Mouse (Mus musculus) intestine, postnatal 0 days (tissue): ENCODE results near the gene Sept14. TPM values are rescaled to one million over a fixed set of nuclear protein-coding genes. Genes with fewer than 3 reads are reported as not detected.

Source experiments
- ATAC-seq: fragments of 200-750 bp; cut with Nextera tagmentation; 2 replicates; pipeline ENCODE4 v1.8.0; 2017; ENCODE audit warnings: mild to moderate bottlenecking, moderate TSS enrichment, moderate library complexity
- H3K27ac ChIP-seq: fragments of 300-500 bp; sonication (generic); 2 replicates; pipeline ENCODE4 v1.5.1; 2014; ENCODE audit warnings: mild to moderate bottlenecking, low read depth, low read length, moderate library complexity
- H3K27me3 ChIP-seq: fragments of 300-500 bp; sonication (generic); replicated peaks from 2 replicates; pipeline ENCODE4 v1.6.1; 2014; ENCODE audit warnings: low read length, mixed read lengths; ENCODE audit not compliant: control insufficient read depth, insufficient read depth
- H3K36me3 ChIP-seq: fragments of 300-500 bp; sonication (generic); 2 replicates; pipeline ENCODE4 v1.6.1; 2014; ENCODE audit warnings: mild to moderate bottlenecking, moderate library complexity; ENCODE audit not compliant: control insufficient read depth, insufficient read depth
- H3K4me1 ChIP-seq: fragments of 300-500 bp; sonication (generic); replicated peaks from 2 replicates; pipeline ENCODE4 v1.6.1; 2014; ENCODE audit warnings: antibody characterized with exemption, low read length, mixed read lengths; ENCODE audit not compliant: control insufficient read depth, insufficient read depth
- H3K4me2 ChIP-seq: fragments of 300-500 bp; sonication (generic); replicated peaks from 2 replicates; pipeline ENCODE4 v1.6.1; 2014; ENCODE audit warnings: low read depth, mild to moderate bottlenecking, moderate library complexity
- H3K4me3 ChIP-seq: fragments of 300-500 bp; sonication (generic); 2 replicates; pipeline ENCODE4 v1.5.1; 2014; ENCODE audit warnings: low read depth, low read length
- H3K9ac ChIP-seq: fragments of 300-500 bp; sonication (generic); 2 replicates; pipeline ENCODE4 v1.6.1; 2014; ENCODE audit warnings: mild to moderate bottlenecking, low read depth, low read length
- H3K9me3 ChIP-seq: fragments of 300-500 bp; sonication (generic); 2 replicates; pipeline ENCODE4 v1.6.1; 2016; ENCODE audit warnings: mixed run types; ENCODE audit not compliant: control insufficient read depth
- CTCF ChIP-seq: sonication (generic); IDR thresholded peaks from 2 replicates; pipeline ENCODE4 v1.5.1; 2016; ENCODE audit warnings: low read depth, mild to moderate bottlenecking, control low read depth, antibody characterized with exemption, moderate library complexity
- WGBS: fragments of 180-500 bp; shearing (Covaris S2); extraction: QIAGEN DNeasy Blood & Tissue Kit; methylation state at CpG from one replicate; pipeline ENCODE4 v1.1.7; 2014; 5-methylcytosine and 5-hydroxymethylcytosine counted together
- polyA plus RNA-seq: library from polyadenylated mRNA; unstranded; fragments of >200 nt; fragmentation: Nextera tagmentation; extraction: Ambion mirVana; gene quantifications from 2 replicates; pipeline ENCODE4 v1.2.1, GENCODE M21; 2015

Sept14 gene
- polyA plus RNA-seq, 1 experiment from 2014 or later, result not detected

DNA sequence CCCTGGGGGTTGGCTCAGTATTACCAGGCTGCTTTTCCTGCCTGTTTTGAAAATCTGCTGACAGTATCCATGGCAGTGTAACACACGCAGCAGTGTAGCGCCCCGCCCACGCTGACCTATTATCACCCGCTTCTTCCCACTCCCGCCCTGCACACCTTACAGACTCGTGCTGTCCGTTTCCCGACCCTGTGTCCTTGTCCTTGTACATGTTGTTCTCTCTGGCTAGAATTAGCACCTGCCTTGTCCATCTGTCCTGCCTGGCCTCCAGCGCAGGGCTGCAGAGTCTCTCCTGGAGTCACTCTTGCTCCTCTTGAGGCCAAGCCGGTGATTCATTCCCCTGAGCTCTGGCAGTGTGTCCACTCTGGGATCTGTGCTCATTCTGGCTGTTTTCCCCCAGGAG, 22.0 kb upstream of the Sept14 start:
- H3K9ac ChIP-seq, result 0 out of 2 replicates have a peak overlapping the region, but pooled peaks have one; percentile 31
- peaks cover 17% of the 10 kb centered on the region for H3K4me1 ChIP-seq
- peak; percentile 69 for ATAC-seq
- H3K27ac ChIP-seq, result peak overlapping the region; percentile 66
- peak overlapping the region; percentile 52 for H3K4me2 ChIP-seq
- H3K9me3 ChIP-seq, result no peaks in the 10 kb centered on the region
- no peak overlapping the region for H3K4me3 ChIP-seq
- H3K36me3 ChIP-seq, result no peaks in the 10 kb centered on the region
- no peak for TF ChIP-seq CTCF
- WGBS, result 40% methylated on average over 11 of the region's 11 CpGs
- no peaks in the 10 kb centered on the region for H3K27me3 ChIP-seq

DNA sequence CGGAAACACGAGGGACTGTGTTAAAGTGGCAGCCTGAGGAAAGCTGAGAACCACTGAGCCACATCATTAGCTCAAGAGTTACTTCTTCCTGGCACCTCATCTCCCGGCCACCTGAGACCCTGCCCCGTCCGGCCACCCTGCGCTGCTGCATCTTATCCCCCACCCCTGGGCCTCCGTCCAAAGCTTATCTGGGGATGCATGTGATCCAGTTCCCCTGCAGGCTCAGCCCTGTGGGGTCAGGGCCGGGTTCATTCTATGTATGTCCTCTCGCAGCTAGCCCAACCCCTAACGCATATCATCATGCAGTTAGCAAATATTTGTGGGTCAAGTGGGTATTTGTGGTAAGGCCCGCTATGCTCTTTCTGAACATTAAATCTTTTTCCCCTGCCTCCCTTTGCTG, 21.0 kb upstream of the Sept14 start:
- 24% methylated on average over 11 of the region's 11 CpGs for WGBS
- Histone ChIP-seq H3K4me3 (no peak overlapping the region), H3K4me1 (peaks cover 19% of the 10 kb centered on the region), H3K27ac (peak overlapping the region; percentile 50), H3K27me3 (no peaks in the 10 kb centered on the region), H3K9me3 (no peaks in the 10 kb centered on the region), H3K9ac (0 out of 2 replicates have a peak overlapping the region, but pooled peaks have one; percentile 31), H3K4me2 (peak overlapping the region; percentile 37; the same call in 1 of the 2 replicates), H3K36me3 (no peaks in the 10 kb centered on the region)
- TF ChIP-seq CTCF, result no peak
- ATAC-seq, result no peak

DNA sequence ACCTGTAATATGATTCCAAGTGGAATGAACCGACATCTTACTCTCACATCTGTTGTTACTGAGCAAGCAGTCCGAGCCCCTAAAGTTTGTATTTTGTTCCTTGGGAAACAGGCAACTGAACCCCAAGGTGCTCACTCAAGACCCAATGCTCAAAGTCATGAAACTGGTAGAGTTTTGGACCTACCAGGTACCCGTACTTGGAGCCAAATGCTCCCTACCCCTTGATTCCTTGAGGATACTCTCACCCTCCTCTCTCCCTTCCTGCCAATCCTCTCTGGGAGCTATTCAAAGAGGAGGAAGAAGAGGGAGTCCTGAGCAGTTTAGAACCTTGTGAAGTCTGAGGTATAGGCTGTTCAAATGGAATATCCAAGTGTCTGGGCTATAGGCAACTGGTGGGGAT, 18.5 kb upstream of the Sept14 start:
- Histone ChIP-seq H3K4me2 (no peak overlapping the region), H3K9ac (no peak overlapping the region), H3K9me3 (no peaks in the 10 kb centered on the region), H3K4me1 (peaks cover 23% of the 10 kb centered on the region), H3K4me3 (no peak overlapping the region), H3K27me3 (no peaks in the 10 kb centered on the region), H3K27ac (no peak overlapping the region), H3K36me3 (no peaks in the 10 kb centered on the region)
- TF ChIP-seq CTCF, result no peak
- WGBS, result 86% methylated on average over 3 of the region's 3 CpGs
- no peak for ATAC-seq

DNA sequence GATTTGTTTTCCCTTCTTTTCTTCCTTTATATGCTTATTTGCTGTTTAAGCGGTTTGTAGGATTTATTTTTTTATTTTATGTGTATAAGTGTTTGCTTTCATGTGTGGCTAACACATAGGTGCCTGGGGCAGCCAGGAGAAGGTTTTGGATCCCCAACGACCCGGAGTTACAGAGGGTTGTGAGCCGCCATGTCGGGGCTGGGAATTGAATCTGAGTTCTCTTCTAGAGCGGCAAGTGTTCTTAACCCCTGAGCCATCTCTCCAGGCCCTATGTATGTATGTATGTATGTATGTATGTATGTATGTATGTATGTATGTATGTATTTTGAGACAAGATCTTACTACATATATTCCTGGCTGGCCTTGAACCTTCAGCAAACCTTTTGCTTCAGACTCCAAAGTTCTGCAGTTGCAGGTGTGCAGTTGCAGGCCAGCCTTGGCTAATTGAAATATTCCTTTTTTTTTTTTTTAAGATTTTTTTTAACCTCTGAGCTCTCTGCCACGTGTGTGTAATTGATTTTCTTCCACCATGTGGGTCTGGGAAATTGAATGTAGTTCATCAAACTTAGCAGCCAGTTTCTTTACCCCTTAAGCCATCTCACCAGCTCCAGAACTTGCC, 17.6 kb upstream of the Sept14 start:
- ATAC-seq, result no peak
- peak overlapping the region; percentile 65 for H3K4me2 ChIP-seq
- TF ChIP-seq CTCF, result no peak
- H3K36me3 ChIP-seq, result no peaks in the 10 kb centered on the region
- WGBS, result 10% methylated on average over 7 of the region's 7 CpGs
- H3K4me1 ChIP-seq, result peaks cover 19% of the 10 kb centered on the region
- peak overlapping the region; percentile 95 for H3K9ac ChIP-seq
- H3K27ac ChIP-seq, result peak overlapping the region; percentile 99
- H3K27me3 ChIP-seq, result no peaks in the 10 kb centered on the region
- no peaks in the 10 kb centered on the region for H3K9me3 ChIP-seq
- H3K4me3 ChIP-seq, result peak overlapping the region; percentile 66

DNA sequence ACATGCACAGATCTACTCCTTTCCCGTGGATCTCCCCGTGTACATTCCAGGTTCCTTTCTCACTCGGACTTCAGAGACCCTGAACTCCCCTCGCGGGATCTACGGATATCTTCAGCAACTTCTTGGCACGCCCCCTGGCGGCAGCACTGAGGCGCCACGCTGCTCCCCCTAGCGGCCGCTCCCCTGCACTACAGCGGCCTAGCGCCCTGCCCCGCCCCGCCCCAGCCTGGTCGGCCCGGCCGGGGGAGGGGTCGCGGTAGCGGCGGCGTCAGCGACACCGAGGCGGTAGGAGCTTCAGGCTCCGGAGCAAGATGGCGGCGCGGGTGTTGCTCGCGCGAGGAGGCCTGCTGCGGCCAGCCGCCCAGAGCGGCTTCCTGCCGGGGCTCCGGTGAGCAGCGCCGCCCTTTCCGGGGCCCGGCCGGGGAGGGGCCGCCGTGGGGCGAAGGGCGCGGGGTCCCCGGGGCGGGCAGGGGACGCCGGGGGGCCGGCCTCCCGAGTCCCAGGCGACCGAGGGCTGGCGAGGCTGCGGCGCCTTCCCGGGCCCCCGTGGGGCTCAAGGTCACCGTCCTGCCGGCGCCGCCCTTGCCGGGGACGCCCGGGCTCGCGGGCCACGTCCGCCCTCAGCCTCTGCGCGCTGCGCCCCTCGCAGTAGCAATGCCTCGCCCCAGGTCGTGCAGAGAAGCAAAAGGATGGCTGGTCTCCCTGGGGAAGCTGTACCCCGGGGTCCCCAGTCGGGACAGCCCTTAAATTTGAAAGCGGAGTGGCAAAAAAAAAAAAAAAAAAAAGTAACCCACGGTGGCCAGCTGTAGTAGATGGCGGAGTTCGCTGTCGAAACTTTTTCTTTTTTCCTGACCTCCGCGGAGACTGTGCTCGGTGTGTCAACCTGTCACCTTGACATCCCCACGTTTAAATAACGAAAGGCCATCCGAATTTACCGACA, 16.8 kb upstream of the Sept14 start, which contains the start of gene Nipsnap2:
Gene Nipsnap2 (plus strand): TSS at position 230 of the 940 bp plus-strand sequence.
- Histone ChIP-seq H3K27me3 (no peaks in the 10 kb centered on the region), H3K4me3 (peak within 1 kb of the TSS; percentile 66), H3K4me1 (peaks cover 14% of the 10 kb centered on the region; the same call in 1 of the 2 replicates), H3K9ac (peak within 1 kb of the TSS; percentile 95), H3K27ac (peak within 1 kb of the TSS; percentile 99), H3K9me3 (no peaks in the 10 kb centered on the region), H3K4me2 (peak within 1 kb of the TSS; percentile 65), H3K36me3 (no peaks in the 10 kb centered on the region)
- TF ChIP-seq CTCF, result peak; percentile 100
- 1% methylated on average over 74 of the region's 93 CpGs for WGBS
- ATAC-seq, result peak; percentile 94

DNA sequence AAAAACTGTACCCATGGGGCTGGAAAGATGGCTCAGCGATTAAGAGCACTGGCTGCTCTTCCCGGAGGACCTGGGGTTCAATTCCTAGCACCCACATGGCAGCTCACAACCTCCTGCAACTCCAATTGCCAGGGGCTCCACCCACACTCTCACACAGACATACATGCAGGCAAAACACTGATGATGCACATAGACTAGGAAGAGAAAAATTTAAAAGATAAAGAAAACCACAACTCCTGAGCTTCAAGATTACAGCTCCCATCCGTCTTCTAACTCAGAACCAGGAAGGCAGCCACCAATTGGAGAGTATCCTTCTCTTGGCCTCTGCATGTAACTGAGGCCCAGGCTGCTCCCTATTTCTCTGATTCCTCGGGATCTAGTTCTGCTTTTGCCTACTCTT, 16.0 kb upstream of the Sept14 start:
- WGBS, result 38% methylated on average over 4 of the region's 4 CpGs
- ATAC-seq, result no peak
- no peak for TF ChIP-seq CTCF

More for the DNA sequence above, 16.0 kb upstream of the Sept14 start:
- 0 out of 2 replicates have a peak, but pooled peaks cover 8% of the 10 kb centered on the region for H3K36me3 ChIP-seq
- H3K9me3 ChIP-seq, result no peaks in the 10 kb centered on the region
- no peaks in the 10 kb centered on the region for H3K27me3 ChIP-seq
- peak overlapping the region; percentile 95; the same call in 1 of the 2 replicates for H3K9ac ChIP-seq
- peak overlapping the region; percentile 66 for H3K4me3 ChIP-seq
- 0 out of 2 replicates have a peak, but pooled peaks cover 11% of the 10 kb centered on the region for H3K4me1 ChIP-seq
- peak overlapping the region; percentile 99 for H3K27ac ChIP-seq
- H3K4me2 ChIP-seq, result peak overlapping the region; percentile 65
